In genomic region chr9:111271434-111272160, GRCm38 (mm10) we compare ENCODE assay signal across 8 mouse cellular contexts. TPM values are rescaled to one million over a fixed set of nuclear protein-coding genes. Genes with fewer than 3 reads are reported as not detected.
DNase-seq lines count a peak whose midpoint lies in the region; ATAC-seq and TF ChIP-seq lines count a peak whose summit lies in the region.

TSS of gene Mlh1 (minus strand) at chr9:111271791.
TSS of gene Epm2aip1 (plus strand) at chr9:111271929.

- under 1% methylated on average over 64 of the region's 64 CpGs for WGBS in embryonic facial prominence, embryonic 13.5 days
- under 1% methylated on average over 64 of the region's 64 CpGs for WGBS in kidney, adult 2 months
- under 1% methylated on average over 64 of the region's 64 CpGs for WGBS in limb, embryonic 12.5 days
- 1% methylated on average over 64 of the region's 64 CpGs for WGBS in midbrain, embryonic 15.5 days
- under 1% methylated on average over 63 of the region's 64 CpGs for WGBS in spleen, adult 2 months

- H3K27ac ChIP-seq in embryonic facial prominence, embryonic 13.5 days, result peak within 1 kb of the TSS; percentile 97
- peak within 1 kb of the TSS; percentile 88 for H3K27ac ChIP-seq in kidney, adult 2 months (ENCODE audit: insufficient read depth, low read depth, low read length)
- H3K27ac ChIP-seq in limb, embryonic 12.5 days, result peak within 1 kb of the TSS; percentile 94
- H3K27ac ChIP-seq in midbrain, embryonic 15.5 days, result peak within 1 kb of the TSS; percentile 98
- H3K27ac ChIP-seq in spleen, adult 2 months (ENCODE audit: insufficient read depth, low read length), result peak within 1 kb of the TSS; percentile 90

- H3K9ac ChIP-seq in embryonic facial prominence, embryonic 13.5 days, result peak within 1 kb of the TSS; percentile 95
- peak within 1 kb of the TSS; percentile 89 for H3K9ac ChIP-seq in limb, embryonic 12.5 days (replicated peaks)
- peak within 1 kb of the TSS; percentile 91 for H3K9ac ChIP-seq in midbrain, embryonic 15.5 days

- H3K4me1 ChIP-seq in embryonic facial prominence, embryonic 13.5 days, result peaks cover 38% of the 10 kb centered on the region
- H3K4me1 ChIP-seq in kidney, adult 2 months (ENCODE audit: control insufficient read depth, insufficient read depth, low read length), result peaks cover 12% of the 10 kb centered on the region
- peaks cover 41% of the 10 kb centered on the region for H3K4me1 ChIP-seq in limb, embryonic 12.5 days (replicated peaks)
- peaks cover 49% of the 10 kb centered on the region for H3K4me1 ChIP-seq in midbrain, embryonic 15.5 days
- peaks cover 14% of the 10 kb centered on the region for H3K4me1 ChIP-seq in spleen, adult 2 months (ENCODE audit: control insufficient read depth, insufficient read depth, insufficient read length)

- H3K36me3 ChIP-seq in embryonic facial prominence, embryonic 13.5 days, result peaks cover 30% of the 10 kb centered on the region
- H3K36me3 ChIP-seq in kidney, adult 2 months (ENCODE audit: control insufficient read depth, insufficient read depth, low read length), result no peaks in the 10 kb centered on the region; the same call in 1 of the 2 replicates
- H3K36me3 ChIP-seq in limb, embryonic 12.5 days, result peaks cover 29% of the 10 kb centered on the region
- peaks cover 2% of the 10 kb centered on the region; the same call in 1 of the 2 replicates for H3K36me3 ChIP-seq in midbrain, embryonic 15.5 days (replicated peaks)
- peaks cover 2% of the 10 kb centered on the region; the same call in 1 of the 2 replicates for H3K36me3 ChIP-seq in spleen, adult 2 months (ENCODE audit: control insufficient read depth, insufficient read depth, low read length)

- TF ChIP-seq CTCF in kidney, adult 2 months (conservative IDR thresholded peaks at IDR 0.05; ENCODE audit: insufficient read depth, insufficient read length, low read depth, low read length), result no peak
- no peak for TF ChIP-seq CTCF in spleen, adult 2 months (IDR thresholded peaks at IDR 0.05; ENCODE audit: extremely low read depth, insufficient read depth, insufficient read length, insufficient replicate concordance)

- H3K4me2 ChIP-seq in embryonic facial prominence, embryonic 13.5 days, result peak within 1 kb of the TSS; percentile 71
- peak within 1 kb of the TSS; percentile 87 for H3K4me2 ChIP-seq in limb, embryonic 12.5 days
- peak within 1 kb of the TSS; percentile 76 for H3K4me2 ChIP-seq in midbrain, embryonic 15.5 days

- no peaks in the 10 kb centered on the region for H3K27me3 ChIP-seq in embryonic facial prominence, embryonic 13.5 days
- no peaks in the 10 kb centered on the region for H3K27me3 ChIP-seq in kidney, adult 2 months (replicated peaks; ENCODE audit: control insufficient read depth, insufficient read depth, low read length)
- H3K27me3 ChIP-seq in limb, embryonic 12.5 days, result no peaks in the 10 kb centered on the region
- H3K27me3 ChIP-seq in midbrain, embryonic 15.5 days (replicated peaks), result no peaks in the 10 kb centered on the region
- H3K27me3 ChIP-seq in spleen, adult 2 months (ENCODE audit: control insufficient read depth, insufficient read depth, low read length), result no peaks in the 10 kb centered on the region

- peak; percentile 90 for TF ChIP-seq POLR2A in kidney, adult 2 months (IDR thresholded peaks at IDR 0.05; ENCODE audit: low read depth, low read length)
- TF ChIP-seq POLR2A in spleen, adult 2 months (IDR thresholded peaks at IDR 0.05; ENCODE audit: low read depth, low read length), result peak; percentile 96

- H3K9me3 ChIP-seq in embryonic facial prominence, embryonic 13.5 days, result no peaks in the 10 kb centered on the region
- no peaks in the 10 kb centered on the region for H3K9me3 ChIP-seq in limb, embryonic 12.5 days
- H3K9me3 ChIP-seq in midbrain, embryonic 15.5 days, result no peaks in the 10 kb centered on the region

- DNase-seq in 3134 (ENCODE audit: extremely low read depth, insufficient read length, low spot score), result peak; percentile 97
- DNase-seq in adrenal gland, postnatal 36 days, result peak; percentile 99 to 100
- peak; percentile 100 for DNase-seq in heart, adult 18-20 months
- DNase-seq in kidney, adult 2 months, result peak; percentile 100
- DNase-seq in spleen, adult 2 months (ENCODE audit: low read depth in 1 of 2, low spot score in 2 of 2), result peak; percentile 99 to 100

- peak; percentile 99 for ATAC-seq in embryonic facial prominence, embryonic 13.5 days (ENCODE audit: insufficient number of reproducible peaks, insufficient read depth, low FRiP score, low TSS enrichment, low read depth)
- peak; percentile 100 for ATAC-seq in limb, embryonic 12.5 days (ENCODE audit: insufficient number of reproducible peaks, insufficient read depth, low FRiP score, low TSS enrichment, low read depth)
- ATAC-seq in midbrain, embryonic 15.5 days (replicated peaks), result peak; percentile 100

- H3K4me3 ChIP-seq in embryonic facial prominence, embryonic 13.5 days, result peak within 1 kb of the TSS; percentile 94
- peak within 1 kb of the TSS; percentile 92 for H3K4me3 ChIP-seq in kidney, adult 2 months (ENCODE audit: insufficient read depth, low read depth, low read length)
- peak within 1 kb of the TSS; percentile 87 for H3K4me3 ChIP-seq in limb, embryonic 12.5 days (replicated peaks)
- peak within 1 kb of the TSS; percentile 96 for H3K4me3 ChIP-seq in midbrain, embryonic 15.5 days
- peak within 1 kb of the TSS; percentile 67 for H3K4me3 ChIP-seq in spleen, adult 2 months (ENCODE audit: extremely low read depth, insufficient read depth, insufficient read length)

RNA-seq across cellular contexts. Expression of gene Mlh1, which starts in this region (rescaled TPM):
- total RNA-seq in adrenal gland, postnatal 36 days (2021), result 10 to 100 TPM; 14.0 to 15.3 TPM
- polyA plus RNA-seq in embryonic facial prominence, embryonic 13.5 days (2015; fragmentation: Nextera tagmentation; extraction: Ambion mirVana), result 35.3 and 39.1 TPM in 2 replicates
- total RNA-seq in heart, adult 18-20 months (2021), result 1 to 10 TPM; 5.5 to 7.7 TPM
- polyA plus RNA-seq in kidney, adult 2 months (2012; rRNA removed), result 12.1 and 14.1 TPM in 2 replicates
- polyA plus RNA-seq in limb, embryonic 12.5 days (2016; fragmentation: Nextera tagmentation; extraction: Ambion mirVana), result 45.1 and 45.2 TPM in 2 replicates
- polyA plus RNA-seq in midbrain, embryonic 15.5 days (2015; fragmentation: Nextera tagmentation; extraction: Ambion mirVana), result 25.7 and 31.3 TPM in 2 replicates
- 11.7 and 14.0 TPM in 2 replicates for polyA plus RNA-seq in spleen, adult 2 months (2012; rRNA removed)

RNA-seq across cellular contexts. Expression of gene Epm2aip1, which starts in this region (rescaled TPM):
- total RNA-seq in adrenal gland, postnatal 36 days (2021), result 10 to 100 TPM; 43.5 to 48.6 TPM
- 32.0 and 37.2 TPM in 2 replicates for polyA plus RNA-seq in embryonic facial prominence, embryonic 13.5 days (2015; fragmentation: Nextera tagmentation; extraction: Ambion mirVana)
- 10 to 100 TPM; 22.5 to 24.2 TPM for total RNA-seq in heart, adult 18-20 months (2021)
- polyA plus RNA-seq in kidney, adult 2 months (2012; rRNA removed), result 8.0 and 8.3 TPM in 2 replicates
- 41.2 and 46.4 TPM in 2 replicates for polyA plus RNA-seq in limb, embryonic 12.5 days (2016; fragmentation: Nextera tagmentation; extraction: Ambion mirVana)
- polyA plus RNA-seq in midbrain, embryonic 15.5 days (2015; fragmentation: Nextera tagmentation; extraction: Ambion mirVana), result 60.4 and 68.6 TPM in 2 replicates
- 5.0 and 5.2 TPM in 2 replicates for polyA plus RNA-seq in spleen, adult 2 months (2012; rRNA removed)

Comparison
In these comparisons a context has a peak if more than half of its experiments do, and no peak if none do; other contexts are left out.
1. Peak in every context shown above with its lines: DNase-seq, ATAC-seq, H3K4me3 ChIP-seq and H3K27ac ChIP-seq.